Mouse (Mus musculus) skeletal muscle tissue, adult 2 months (tissue): ENCODE results near the gene Vmn2r26.
"Not testable (repeated sequence)": the region's sequence is repeated elsewhere in the genome, so short reads cannot be mapped to it uniquely, and the experiment has no call there.

ENCODE experiments used
- DNase-seq: peaks from one replicate; pipeline ENCODE4 v3.0.0-alpha.2; 2012; ENCODE audit warnings: low read depth, low spot score

The Vmn2r26 gene

GRCm38 (mm10) chr6:124024268-124024667 lies at the start of gene Vmn2r26:
TSS of gene Vmn2r26 (plus strand) at chr6:124024568.
- DNase-seq: not testable (repeated sequence)

GRCm38 (mm10) chr6:124020841-124021240 lies 3.5 kb upstream of the Vmn2r26 start:
- no peak for DNase-seq

- DNase-seq: no peak
Measured at GRCm38 (mm10) chr6:124048388-124048787, 24.0 kb downstream of the Vmn2r26 start.

- not testable (repeated sequence) for DNase-seq
Measured at GRCm38 (mm10) chr6:124053611-124054010, 29.2 kb downstream of the Vmn2r26 start.

- no peak for DNase-seq
Measured at GRCm38 (mm10) chr6:124102334-124102733, 78.0 kb downstream of the Vmn2r26 start.
